Mouse (Mus musculus) left cerebral cortex, adult 6 months (tissue): ENCODE results near the gene Olfr351. TPM values are rescaled to one million over a fixed set of nuclear protein-coding genes. Genes with fewer than 3 reads are reported as not detected.

ENCODE experiments used
- long read RNA-seq, 2 experiments: library from polyadenylated mRNA; unstranded; transcript quantifications; one replicate each; pipeline ENCODE4 v2.0.0; 2019 to 2020
- polyA plus RNA-seq: library from polyadenylated mRNA; unstranded; fragments of <200 nt; fragmentation: Nextera tagmentation; gene quantifications from 2 replicates; pipeline ENCODE4 v1.2.3, GENCODE M21; 2021

The Olfr351 gene
- polyA plus RNA-seq = not detected in 2 replicates
- long read RNA-seq, experiment 1 = 0 reads
- long read RNA-seq, experiment 2 = 0 reads

GRCm38 (mm10) chr2:36862560-36862959, at the start of gene Olfr351:
Gene Olfr351, minus strand, starts transcription at chr2:36862660.

GRCm38 (mm10) chr2:36905380-36905779, 42.9 kb upstream of the Olfr351 start, which contains the start of gene Olfr354:
Gene Olfr354, plus strand, starts transcription at chr2:36905680.

GRCm38 (mm10) chr2:36892836-36893235, 30.4 kb upstream of the Olfr351 start, which contains the start of gene Olfr353:
Gene Olfr353, minus strand, starts transcription at chr2:36892936.

GRCm38 (mm10) chr2:36868160-36868559, 5.7 kb upstream of the Olfr351 start, which contains the start of gene Olfr352:
Gene Olfr352, plus strand, starts transcription at chr2:36868460.

GRCm38 (mm10) chr2:36846010-36846409, 16.4 kb downstream of the Olfr351 start, which contains the start of gene Olfr350:
Gene Olfr350, plus strand, starts transcription at chr2:36846310.

GRCm38 (mm10) chr2:36816932-36817331, 45.5 kb downstream of the Olfr351 start, which contains the start of gene Olfr3:
Gene Olfr3, minus strand, starts transcription at chr2:36817032.

Other genes starting within 250 kb of the Olfr351 start
- gene Olfr345, start 222.6 kb downstream of the Olfr351 start, polyA plus RNA-seq = not detected in 2 replicates
- gene Olfr346, start 176.9 kb downstream of the Olfr351 start, polyA plus RNA-seq = not detected in 2 replicates
- not detected in 2 replicates for gene Olfr347, start 130.8 kb downstream of the Olfr351 start, polyA plus RNA-seq
- not detected in 2 replicates for gene Olfr348, start 78.4 kb downstream of the Olfr351 start, polyA plus RNA-seq
- not detected in 2 replicates for gene Olfr50, start 72.1 kb downstream of the Olfr351 start, polyA plus RNA-seq
- not detected in 2 replicates for gene Olfr3, start 45.6 kb downstream of the Olfr351 start, polyA plus RNA-seq
- gene Olfr350, start 16.4 kb downstream of the Olfr351 start, polyA plus RNA-seq = not detected in 2 replicates
- gene Olfr352, start 5.8 kb upstream of the Olfr351 start, polyA plus RNA-seq = not detected in 2 replicates
- not detected in 2 replicates for gene Olfr353, start 30.3 kb upstream of the Olfr351 start, polyA plus RNA-seq
- gene Olfr354, start 43.0 kb upstream of the Olfr351 start, polyA plus RNA-seq = not detected in 2 replicates
- not detected in 2 replicates for gene Olfr355, start 66.2 kb upstream of the Olfr351 start, polyA plus RNA-seq
- gene Olfr356, start 74.5 kb upstream of the Olfr351 start, polyA plus RNA-seq = not detected in 2 replicates
- not detected in 2 replicates for gene Olfr357, start 131.2 kb upstream of the Olfr351 start, polyA plus RNA-seq
- not detected in 2 replicates for gene Olfr358, start 146.7 kb upstream of the Olfr351 start, polyA plus RNA-seq
- not detected in 2 replicates for gene Olfr360, start 203.1 kb upstream of the Olfr351 start, polyA plus RNA-seq
- gene Olfr361, start 226.6 kb upstream of the Olfr351 start, polyA plus RNA-seq = not detected in 2 replicates